Mouse (Mus musculus): Measurements from ENCODE around the gene Wdr77. TPM values are rescaled to one million over a fixed set of nuclear protein-coding genes. Genes with fewer than 3 reads are reported as not detected.
"Not testable (repeated sequence)": the region's sequence is repeated elsewhere in the genome, so short reads cannot be mapped to it uniquely, and the experiment has no call there.

Gene Wdr77
- 10 to 100 TPM; 46.9 to 50.7 TPM for total RNA-seq (2021)

- DNase-seq (ENCODE audit: low spot score in 2 of 2), result peak; percentile 95 to 96
- intact Hi-C loops (cut with DNase I), result no loop called here
Measured at GRCm38 (mm10) chr3:105958974-105959580, at the start of gene Wdr77. TSS of gene Wdr77 (plus strand) at chr3:105959369.

DNA sequence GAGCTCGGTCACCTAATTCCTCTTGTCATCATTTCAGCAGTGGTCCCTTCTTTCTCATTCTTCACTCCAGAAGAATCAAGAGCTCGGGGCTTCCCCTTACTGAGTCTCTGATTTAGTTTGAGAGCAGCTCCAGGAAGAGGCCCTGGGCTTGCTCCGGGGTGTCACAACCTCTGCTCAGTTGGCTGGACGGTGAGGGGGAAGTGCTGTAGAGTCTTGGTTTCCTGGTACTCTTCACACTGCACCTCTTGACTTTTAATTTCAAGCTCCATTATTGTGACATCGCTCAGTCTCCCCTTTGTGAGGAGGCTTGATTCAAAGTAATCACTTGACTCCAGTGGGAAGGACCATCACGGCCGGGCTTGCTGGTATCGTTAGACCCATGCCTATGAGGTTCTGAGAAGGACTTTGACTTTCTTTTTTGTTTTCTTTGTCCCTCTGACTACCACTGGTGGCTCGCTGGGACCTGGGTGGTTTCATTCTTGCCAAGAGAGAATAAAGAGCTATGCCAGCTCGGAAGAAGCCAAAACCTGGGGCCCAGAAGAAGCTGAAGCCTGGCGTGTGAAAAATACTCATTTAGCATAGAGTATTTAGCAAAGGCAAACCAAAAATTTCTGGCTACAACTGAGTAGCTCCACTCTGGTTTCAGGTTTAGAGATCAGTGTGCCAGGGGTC, 48.5 kb upstream of the Wdr77 start:
- intact Hi-C loops (cut with DNase I), result no loop called here
- no peak for DNase-seq (ENCODE audit: low spot score in 2 of 2)

DNA sequence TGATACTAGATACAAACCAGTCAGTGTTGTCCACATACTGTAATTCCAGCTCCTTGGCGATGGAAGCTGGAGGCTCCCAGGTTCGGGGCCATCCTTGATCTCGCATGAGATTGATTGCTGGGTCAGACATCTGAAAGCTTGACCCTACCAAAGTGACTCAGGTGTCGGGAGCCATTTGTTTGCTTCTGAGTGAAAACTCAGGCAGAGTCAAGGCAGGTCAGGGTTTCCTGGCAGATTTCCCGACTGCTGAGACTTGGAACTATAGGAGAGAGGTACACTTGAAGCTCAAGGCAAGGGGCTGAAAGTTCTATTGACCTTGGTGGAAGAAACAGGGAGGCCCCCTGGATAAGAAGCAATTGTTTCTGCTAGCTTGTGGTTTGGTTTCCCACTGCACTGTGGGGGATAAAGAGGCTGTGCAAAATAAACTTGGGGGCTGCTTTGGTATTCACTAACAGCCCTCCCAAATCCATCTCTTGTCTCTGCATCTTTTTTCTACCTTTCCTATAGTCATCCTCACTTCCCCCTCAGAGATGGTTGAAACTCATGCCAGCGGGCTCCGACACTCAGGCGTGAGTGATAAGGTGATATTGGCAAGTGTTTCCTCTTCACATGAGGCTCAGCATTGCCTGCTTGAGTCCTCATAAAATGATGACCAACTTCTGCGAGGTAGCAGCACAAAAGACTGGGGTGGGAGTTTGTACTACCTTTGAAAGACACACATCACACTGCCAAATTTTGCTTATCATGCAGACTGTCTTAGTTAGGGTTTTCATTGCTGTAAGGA, 46.9 kb upstream of the Wdr77 start:
- intact Hi-C loops (cut with DNase I), result no loop called here
- DNase-seq (ENCODE audit: low spot score in 2 of 2), result no peak

DNA sequence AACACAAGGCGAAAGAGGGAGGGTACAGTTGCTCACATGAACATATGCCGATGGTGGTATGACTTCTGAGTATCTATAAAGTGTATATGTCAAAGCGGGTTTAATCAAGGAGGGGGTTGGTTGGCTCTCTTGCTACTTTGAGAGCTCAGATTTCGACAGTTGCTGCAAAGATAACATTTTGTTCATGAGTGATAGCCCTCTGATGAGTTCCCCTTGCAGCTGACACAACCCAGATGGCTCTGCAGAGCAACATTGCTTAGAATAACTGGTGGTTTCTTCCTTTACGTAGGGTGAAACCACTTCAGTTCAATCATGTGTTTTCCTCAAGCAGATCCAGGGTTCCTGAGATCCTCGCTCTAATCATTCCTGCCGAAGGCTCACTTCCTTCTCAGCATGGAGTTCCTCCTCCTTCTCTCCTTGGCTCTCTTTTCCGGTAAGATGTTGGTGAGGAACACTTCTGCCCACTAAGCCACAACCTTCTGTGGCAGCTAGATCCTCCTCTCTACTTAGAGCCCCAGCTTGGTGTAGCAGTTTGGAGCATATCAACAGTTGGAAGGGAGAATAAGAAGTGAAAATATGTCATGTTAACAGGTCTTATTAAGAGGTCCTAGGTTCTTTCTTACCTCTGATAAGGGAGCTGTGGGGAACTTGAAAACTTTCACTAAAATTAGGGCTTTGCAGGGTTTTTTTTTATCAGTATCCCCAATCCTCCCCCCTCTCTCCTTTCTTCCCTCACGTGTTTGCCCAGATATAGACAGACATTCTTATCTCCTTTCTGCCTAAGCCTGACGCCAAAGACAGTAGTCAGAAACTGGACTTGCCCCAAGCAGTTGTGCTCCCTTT, 45.1 kb upstream of the Wdr77 start:
- intact Hi-C loops (cut with DNase I), result no loop called here
- DNase-seq (ENCODE audit: low spot score in 2 of 2), result no peak

DNA sequence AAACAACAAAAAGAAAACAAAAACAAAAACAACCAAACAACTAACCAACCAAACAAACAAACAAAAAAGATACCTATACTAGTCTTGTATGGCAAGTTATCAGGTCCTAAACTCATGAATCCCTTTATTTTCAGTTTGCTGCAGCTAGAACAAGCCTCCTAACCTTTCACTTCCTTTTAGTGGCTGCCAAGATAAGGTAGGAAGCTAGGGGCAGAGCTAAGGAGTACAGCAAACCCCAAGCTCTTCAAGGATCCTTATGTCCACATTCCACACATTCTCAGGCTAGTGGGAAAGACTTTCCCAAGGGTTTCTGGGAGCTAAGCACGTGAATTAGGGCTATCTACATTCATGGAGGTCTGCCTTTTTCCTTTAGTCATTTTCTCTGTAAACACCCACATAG, 43.9 kb upstream of the Wdr77 start:
- no peak for DNase-seq (ENCODE audit: low spot score in 2 of 2)
- intact Hi-C loops (cut with DNase I), result no loop called here

- intact Hi-C loops (cut with DNase I), result not testable (repeated sequence)
Measured at GRCm38 (mm10) chr3:105916455-105916854, 42.7 kb upstream of the Wdr77 start.

GRCm38 (mm10) chr3:105917656-105918354, 41.4 kb upstream of the Wdr77 start:
- DNase-seq (ENCODE audit: low spot score in 2 of 2), result no peak
- intact Hi-C loops (cut with DNase I), result no loop called here

More at GRCm38 (mm10) chr3:105916455-105916854, 42.7 kb upstream of the Wdr77 start:
- DNase-seq (ENCODE audit: low spot score in 2 of 2), result not testable (repeated sequence)

GRCm38 (mm10) chr3:105918355-105918745, 40.8 kb upstream of the Wdr77 start:
- intact Hi-C loops (cut with DNase I), result no loop called here
- DNase-seq (ENCODE audit: low spot score in 2 of 2), result no peak

GRCm38 (mm10) chr3:105920743-105921142, 38.4 kb upstream of the Wdr77 start:
- intact Hi-C loops (cut with DNase I); DNase-seq (ENCODE audit: low spot score in 2 of 2): not testable (repeated sequence)

- intact Hi-C loops (cut with DNase I), result no loop called here
- no peak for DNase-seq (ENCODE audit: low spot score in 2 of 2)
Measured at GRCm38 (mm10) chr3:105921959-105922358, 37.2 kb upstream of the Wdr77 start.

- DNase-seq (ENCODE audit: low spot score in 2 of 2), result no peak
- intact Hi-C loops (cut with DNase I), result no loop called here
Measured at GRCm38 (mm10) chr3:105924616-105925015, 34.6 kb upstream of the Wdr77 start.

DNA sequence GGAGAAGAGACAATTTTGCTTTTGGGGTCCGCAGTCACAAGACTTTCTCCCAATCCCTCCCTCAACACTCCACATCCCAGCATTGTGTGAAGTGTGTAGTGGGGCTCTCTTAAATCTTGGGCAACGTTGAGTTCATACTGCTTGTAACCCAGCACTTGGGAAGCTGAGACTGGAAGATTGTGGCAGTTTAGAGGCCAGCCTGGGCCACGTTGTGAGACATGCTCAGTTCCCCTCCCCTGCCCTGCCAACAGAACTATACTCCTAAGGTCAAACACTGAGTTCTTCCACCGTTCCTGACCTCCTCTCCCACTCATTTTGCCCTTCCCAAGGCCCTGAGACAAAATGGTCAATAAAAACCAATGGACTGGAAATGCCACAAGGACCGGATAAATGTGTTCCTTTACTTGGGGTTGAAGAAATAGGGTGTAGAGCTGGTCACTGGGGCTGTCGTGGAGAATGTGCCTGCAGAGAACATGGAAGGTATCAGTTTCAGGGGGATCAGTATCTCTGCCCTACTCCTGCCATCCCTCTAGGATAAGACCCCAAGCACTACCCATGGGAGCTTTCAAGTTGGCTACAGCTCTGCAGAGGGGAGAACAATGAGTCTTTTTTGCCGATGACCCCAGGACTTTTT, 31.5 kb upstream of the Wdr77 start:
- DNase-seq (ENCODE audit: low spot score in 2 of 2), result no peak
- intact Hi-C loops (cut with DNase I), result no loop called here

GRCm38 (mm10) chr3:105928195-105928569, 31.0 kb upstream of the Wdr77 start:
- no peak for DNase-seq (ENCODE audit: low spot score in 2 of 2)
- intact Hi-C loops (cut with DNase I), result no loop called here

DNA sequence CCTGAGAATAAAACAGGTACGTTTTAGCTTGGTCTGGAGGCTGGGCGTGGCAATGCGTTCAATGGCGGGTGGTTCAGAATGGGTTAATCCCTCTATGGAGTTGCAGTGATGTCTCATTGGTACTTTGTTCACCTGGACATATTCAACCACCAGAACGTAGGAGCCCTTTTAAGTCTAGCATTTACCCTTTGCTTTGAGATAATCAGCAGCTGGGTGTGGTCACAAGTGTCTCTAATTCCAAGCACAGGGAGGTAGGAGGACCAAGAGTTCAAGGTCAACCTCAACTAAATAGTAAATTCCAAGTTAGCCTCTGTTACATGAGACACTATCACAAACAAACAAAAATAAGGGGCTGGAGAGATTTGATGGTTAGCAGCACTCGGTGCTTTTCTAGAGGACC, 30.4 kb upstream of the Wdr77 start:
- DNase-seq (ENCODE audit: low spot score in 2 of 2), result no peak

DNA sequence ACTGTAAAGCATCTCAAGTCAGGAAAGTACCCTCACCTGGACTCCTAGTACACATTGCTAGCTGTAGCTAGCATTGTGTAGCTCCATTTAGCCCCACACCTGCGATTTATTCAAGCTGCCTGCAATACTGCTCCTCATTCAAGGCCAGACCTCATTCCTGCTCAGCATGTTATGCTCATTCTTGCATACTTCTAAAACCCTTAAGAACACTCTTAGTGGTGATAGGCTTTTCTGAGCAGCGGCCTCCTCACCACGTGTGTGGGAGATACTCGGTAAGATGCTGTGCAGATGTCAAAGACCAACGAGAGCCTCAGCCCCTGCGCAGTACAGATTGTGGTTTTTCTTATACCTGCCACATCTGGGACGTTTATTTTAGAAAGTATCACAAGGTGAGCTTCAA, 29.3 kb upstream of the Wdr77 start:
- intact Hi-C loops (cut with DNase I), result no loop called here
- no peak for DNase-seq (ENCODE audit: low spot score in 2 of 2)

More for the DNA sequence above, 30.4 kb upstream of the Wdr77 start:
- intact Hi-C loops (cut with DNase I), result no loop called here

GRCm38 (mm10) chr3:105931095-105931494, 28.1 kb upstream of the Wdr77 start:
- DNase-seq (ENCODE audit: low spot score in 2 of 2), result no peak
- intact Hi-C loops (cut with DNase I), result no loop called here

GRCm38 (mm10) chr3:105932240-105933071, 26.7 kb upstream of the Wdr77 start, which contains the start of gene I830077J02Rik:
TSS of gene I830077J02Rik (minus strand) at chr3:105932664.
- no peak for DNase-seq (ENCODE audit: low spot score in 2 of 2)

GRCm38 (mm10) chr3:105933926-105934325, 25.2 kb upstream of the Wdr77 start:
- intact Hi-C loops (cut with DNase I), result no loop called here
- no peak for DNase-seq (ENCODE audit: low spot score in 2 of 2)

More at GRCm38 (mm10) chr3:105932240-105933071, 26.7 kb upstream of the Wdr77 start, which contains the start of gene I830077J02Rik:
- intact Hi-C loops (cut with DNase I), result no loop called here
